Mouse (Mus musculus): ENCODE results near the gene Ccr10.

Gene Ccr10

GRCm38 (mm10) chr11:101154648-101155047 is 20.6 kb downstream of the Ccr10 start:
- DNase-seq (ENCODE audit: low read depth, low spot score), result no peak

- DNase-seq (ENCODE audit: low read depth, low spot score), result no peak
These were observed 22.4 kb downstream of the Ccr10 start for GRCm38 (mm10) chr11:101152825-101153224.

DNA sequence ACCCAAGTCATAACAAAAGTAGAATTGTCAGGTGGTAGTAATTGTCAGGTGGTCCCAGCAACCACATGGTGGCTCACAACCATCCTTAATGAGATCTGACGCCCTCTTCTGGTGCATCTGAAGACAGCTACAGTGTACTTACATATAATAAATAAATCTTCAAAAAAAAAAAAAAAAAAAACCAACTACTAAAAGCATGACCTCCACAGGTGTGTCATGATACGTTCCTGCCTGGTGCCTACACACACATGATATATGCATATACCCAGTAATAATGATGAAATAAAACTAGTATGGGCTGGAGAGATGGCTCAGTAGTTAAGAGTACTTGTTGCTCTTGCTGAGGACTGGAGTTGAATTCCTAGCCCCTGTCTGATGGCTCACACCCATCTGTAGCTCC is 24.2 kb downstream of the Ccr10 start:
- no peak for DNase-seq (ENCODE audit: low read depth, low spot score)

GRCm38 (mm10) chr11:101149178-101150105 is 25.8 kb downstream of the Ccr10 start:
- no peak for DNase-seq (ENCODE audit: low read depth, low spot score)

DNA sequence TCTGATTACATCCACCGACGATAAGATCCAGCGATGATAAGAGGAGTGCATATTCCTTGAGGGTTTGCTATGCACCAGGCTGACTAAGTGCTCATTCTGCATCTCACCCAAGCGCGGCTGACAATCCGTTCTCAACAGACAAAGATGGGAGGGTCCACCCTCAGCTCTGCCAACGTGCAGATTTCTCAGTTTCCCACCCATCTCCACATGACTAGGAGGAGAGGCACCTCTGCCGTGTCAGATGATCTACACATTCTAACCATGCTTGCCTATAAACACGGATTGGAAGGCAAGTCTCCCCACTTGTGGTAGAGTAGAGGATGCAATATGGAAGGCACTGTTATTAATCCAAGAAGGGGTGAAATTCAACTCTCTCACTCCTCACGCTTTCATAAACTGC is 26.5 kb downstream of the Ccr10 start:
- no peak for DNase-seq (ENCODE audit: low read depth, low spot score)

GRCm38 (mm10) chr11:101146377-101146776 is 28.9 kb downstream of the Ccr10 start:
- no peak for DNase-seq (ENCODE audit: low read depth, low spot score)

- no peak for DNase-seq (ENCODE audit: low read depth, low spot score)
These were observed 31.7 kb downstream of the Ccr10 start for GRCm38 (mm10) chr11:101143338-101144225.

DNA sequence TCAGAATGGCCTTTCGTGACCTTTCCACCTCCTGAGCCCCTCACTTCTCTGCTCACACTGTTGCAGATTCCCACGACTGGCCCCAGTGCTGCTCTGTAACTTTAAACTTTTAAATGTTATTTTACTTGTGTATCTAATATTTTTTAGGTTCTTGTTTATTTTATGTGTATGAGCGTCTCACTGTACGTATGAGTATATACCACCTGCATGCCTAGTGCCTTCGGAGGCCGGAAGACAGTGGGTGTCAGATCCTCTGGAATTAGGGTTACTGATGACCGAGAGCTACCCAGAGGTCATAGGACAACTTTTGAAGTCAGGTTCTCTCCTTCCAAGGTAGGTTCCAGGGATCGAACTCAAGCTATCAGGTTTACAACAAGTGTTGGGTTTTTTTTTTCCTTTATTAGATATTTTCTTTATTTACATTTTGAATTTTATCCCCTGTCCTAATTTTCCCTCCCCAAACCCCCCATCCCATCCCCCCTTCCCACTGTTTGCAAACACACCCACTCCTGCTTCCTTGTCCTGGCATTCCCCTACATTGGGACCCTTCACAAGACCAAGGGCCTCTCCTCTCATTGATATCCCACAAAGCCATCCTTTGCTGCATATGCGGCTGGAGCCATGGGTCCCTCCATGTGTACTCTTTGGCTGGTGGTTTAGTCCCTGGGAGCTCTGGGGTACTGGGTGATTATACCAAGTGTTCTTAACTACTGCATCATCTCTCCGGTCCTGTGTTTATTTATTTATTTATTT is 32.9 kb downstream of the Ccr10 start:
- no peak for DNase-seq (ENCODE audit: low read depth, low spot score)

- no peak for DNase-seq (ENCODE audit: low read depth, low spot score)
These were observed 34.2 kb downstream of the Ccr10 start for GRCm38 (mm10) chr11:101141088-101141487.

DNA sequence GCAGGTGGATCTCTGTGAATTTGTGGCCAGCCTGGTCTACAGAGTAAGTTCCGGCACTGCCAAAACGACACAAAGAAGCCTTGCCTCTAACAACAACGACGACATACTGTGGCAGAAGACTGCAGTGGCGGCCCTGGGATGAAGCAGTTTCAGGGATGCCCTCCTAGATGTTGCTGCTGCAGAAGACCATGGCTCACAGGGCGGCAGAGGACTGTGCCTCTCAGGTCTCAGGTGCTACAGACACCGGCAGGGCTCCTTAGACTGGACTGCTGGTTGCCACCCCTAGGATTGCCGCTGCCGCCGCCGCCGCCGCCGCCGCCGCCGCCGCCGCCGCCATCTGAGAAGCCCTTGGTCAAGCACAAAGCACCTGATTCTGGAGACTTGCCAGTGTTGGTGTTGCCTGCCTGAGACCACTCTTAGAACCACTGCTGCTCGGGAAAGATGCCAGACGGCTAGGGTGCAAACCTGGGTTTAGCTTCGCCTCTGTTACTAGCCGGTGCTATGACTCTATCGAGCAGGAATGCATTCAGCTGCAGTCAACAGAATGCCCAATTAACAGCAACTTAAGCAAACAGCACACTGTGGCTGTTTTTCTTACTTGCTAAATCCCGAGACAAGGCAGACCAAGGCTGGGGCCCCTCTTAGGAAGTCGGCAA is 35.0 kb downstream of the Ccr10 start:
- DNase-seq (ENCODE audit: low read depth, low spot score), result no peak

DNA sequence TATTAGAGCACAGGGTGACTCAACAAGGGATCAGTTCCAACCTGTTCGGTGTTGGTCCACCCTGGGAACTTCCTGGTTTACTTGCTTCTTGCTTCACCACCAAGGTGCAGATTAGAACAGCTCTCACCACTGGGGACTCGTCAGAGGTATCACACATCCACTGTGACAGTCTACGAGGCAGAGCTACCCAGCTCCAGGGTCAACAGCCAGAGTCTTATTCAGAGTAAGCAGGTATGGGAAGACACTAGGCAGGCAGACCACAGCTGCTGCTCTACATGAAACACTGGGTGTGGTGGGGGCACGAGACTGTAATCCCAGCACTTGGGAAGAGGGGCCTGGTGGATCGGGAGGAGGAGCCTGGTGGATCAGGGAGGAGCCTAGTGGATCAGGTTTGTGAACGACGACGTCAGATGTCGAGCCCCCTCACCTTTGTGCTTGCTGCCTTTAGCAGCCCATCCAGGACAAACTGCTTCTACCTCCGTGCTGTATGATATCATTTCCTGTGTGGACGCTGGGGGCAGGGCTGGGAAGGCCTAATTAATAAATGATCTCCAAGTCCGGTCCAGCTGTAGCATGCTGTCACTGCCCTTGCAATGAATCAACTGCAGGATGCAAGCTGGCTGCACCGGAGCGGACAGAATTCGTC is 36.6 kb downstream of the Ccr10 start:
- DNase-seq (ENCODE audit: low read depth, low spot score), result no peak

GRCm38 (mm10) chr11:101137000-101137399 is 38.2 kb downstream of the Ccr10 start:
- DNase-seq (ENCODE audit: low read depth, low spot score), result no peak

- DNase-seq (ENCODE audit: low read depth, low spot score), result no peak
These were observed 40.9 kb downstream of the Ccr10 start for GRCm38 (mm10) chr11:101134217-101134865.

DNA sequence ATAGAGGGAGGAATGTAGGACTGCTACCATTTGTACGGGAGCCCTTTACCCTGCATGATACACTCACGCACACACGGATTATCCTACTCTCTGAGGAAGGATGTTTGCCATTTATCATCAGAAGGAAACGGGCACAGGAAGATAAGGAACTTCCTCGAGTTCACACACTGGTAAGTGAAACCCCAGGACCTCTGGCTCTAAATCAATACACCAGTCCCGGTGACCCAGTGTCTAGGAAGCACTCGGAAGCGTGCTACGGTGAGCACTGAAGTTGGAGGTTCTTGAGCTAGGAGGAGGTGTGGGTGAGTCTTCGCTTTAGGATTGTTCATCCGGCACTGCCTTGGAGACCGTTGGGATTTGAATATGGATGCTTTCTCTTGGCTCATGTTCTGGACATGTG is 42.2 kb downstream of the Ccr10 start:
- DNase-seq (ENCODE audit: low read depth, low spot score), result no peak

DNA sequence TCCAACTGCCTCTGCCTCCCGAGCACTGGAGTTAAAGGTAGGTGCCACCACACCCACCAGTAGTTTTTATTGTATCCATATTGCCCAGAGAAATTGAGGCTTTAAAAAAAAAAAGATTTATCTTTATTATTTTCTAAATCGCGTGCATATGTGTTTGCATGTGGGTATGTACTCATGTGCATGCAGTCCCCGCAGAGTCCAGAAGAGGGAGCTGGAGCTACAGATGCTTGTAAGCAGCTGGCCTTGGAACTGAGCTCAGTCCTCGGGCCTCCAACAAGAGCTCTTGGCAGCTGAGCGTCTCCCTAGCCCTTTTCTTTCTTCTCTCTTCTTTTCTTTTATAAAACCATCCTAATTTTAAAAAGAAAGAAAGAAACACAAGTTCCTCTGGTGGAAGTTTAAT is 43.5 kb downstream of the Ccr10 start:
- DNase-seq (ENCODE audit: low read depth, low spot score), result no peak

- DNase-seq (ENCODE audit: low read depth, low spot score), result no peak
These were observed 44.1 kb downstream of the Ccr10 start for GRCm38 (mm10) chr11:101131187-101131586.

DNA sequence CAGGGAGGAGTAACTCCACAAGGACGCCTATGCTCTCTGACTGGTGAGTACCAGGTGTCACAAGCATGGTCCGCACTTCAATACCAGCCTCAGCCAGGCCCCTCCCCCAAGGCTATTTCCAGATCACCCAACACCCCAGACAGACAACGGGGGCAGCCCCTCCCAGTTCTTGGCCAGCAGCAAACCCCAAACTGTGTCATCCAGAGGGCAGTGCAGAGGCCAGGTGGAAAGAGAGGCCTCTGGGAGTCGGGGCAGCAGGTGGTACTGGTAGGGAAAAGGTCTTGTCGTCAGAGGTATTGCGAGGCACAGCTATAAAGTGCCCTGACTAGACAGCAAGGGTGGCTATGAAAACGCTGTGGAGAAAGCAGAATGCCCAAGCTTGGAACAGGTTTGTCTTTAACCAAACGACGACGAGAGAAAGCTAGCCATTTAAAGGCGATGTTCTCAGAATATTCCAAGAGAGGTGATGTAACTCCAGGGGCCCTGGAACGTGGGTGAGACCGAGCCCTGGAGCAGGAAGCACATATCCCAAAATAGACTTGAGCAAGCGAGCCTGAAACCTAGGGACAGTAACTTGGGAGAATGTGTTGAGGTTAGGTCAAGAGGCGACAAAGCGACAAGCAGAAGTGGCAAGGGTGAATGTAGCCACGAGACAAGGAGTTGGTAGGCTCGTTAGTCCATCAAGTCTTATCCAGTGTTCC is 45.0 kb downstream of the Ccr10 start:
- DNase-seq (ENCODE audit: low read depth, low spot score), result peak; percentile 93

DNA sequence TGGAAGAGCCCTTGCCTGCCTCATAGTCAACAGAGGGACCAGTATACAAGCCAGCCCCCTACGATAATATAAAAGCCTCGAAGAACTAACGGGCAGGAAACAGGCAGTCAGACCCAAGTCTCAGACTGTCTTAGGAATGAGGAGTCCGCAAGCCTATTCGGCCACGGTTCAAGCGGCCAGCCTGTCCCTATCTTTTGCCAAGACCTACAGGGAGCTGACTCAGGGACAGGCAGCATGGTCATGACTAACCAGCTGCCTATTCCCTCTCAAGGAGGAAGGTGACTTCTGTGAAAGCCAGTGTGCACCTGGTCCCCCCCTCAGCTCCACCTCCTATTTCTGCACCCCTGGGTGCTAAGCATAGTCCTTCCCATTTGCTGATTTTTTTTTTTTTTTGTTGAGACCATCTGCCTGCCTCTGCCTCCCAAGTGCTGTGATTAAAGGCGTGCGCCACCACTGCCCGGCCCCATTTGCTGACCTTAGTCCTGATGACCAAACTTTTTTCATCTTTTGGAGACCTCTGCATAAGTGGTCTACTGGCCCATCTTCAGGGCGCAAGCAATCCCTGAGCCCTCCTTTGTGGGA is 46.2 kb downstream of the Ccr10 start:
- DNase-seq (ENCODE audit: low read depth, low spot score), result peak; percentile 61

- no peak for DNase-seq (ENCODE audit: low read depth, low spot score)
These were observed 48.2 kb downstream of the Ccr10 start for GRCm38 (mm10) chr11:101127075-101127474.

Data from skeletal muscle tissue, adult 2 months (tissue).